Mouse (Mus musculus) forebrain, embryonic 13.5 days (tissue): ENCODE results near the gene Ccl11. TPM values are rescaled to one million over a fixed set of nuclear protein-coding genes. Genes with fewer than 3 reads are reported as not detected.

Experiments used
- ATAC-seq: fragments of 200-750 bp; cut with Nextera tagmentation; 2 replicates; pipeline ENCODE4 v1.8.0; 2017
- H3K27ac ChIP-seq: fragments of 300-500 bp; sonication (generic); 2 replicates; pipeline ENCODE4 v1.5.1; 2015; ENCODE audit warnings: inconsistent platforms, mild to moderate bottlenecking, moderate library complexity
- H3K27me3 ChIP-seq: fragments of 300-500 bp; sonication (generic); 2 replicates; pipeline ENCODE4 v1.6.1; 2015; ENCODE audit warnings: mild to moderate bottlenecking, inconsistent platforms
- H3K36me3 ChIP-seq: fragments of 300-500 bp; sonication (generic); 2 replicates; pipeline ENCODE4 v1.6.1; 2015; ENCODE audit warnings: mild to moderate bottlenecking, inconsistent platforms; ENCODE audit not compliant: poor library complexity, severe bottlenecking
- H3K4me1 ChIP-seq: fragments of 300-500 bp; sonication (generic); 2 replicates; pipeline ENCODE4 v1.6.1; 2015; ENCODE audit warnings: inconsistent platforms
- H3K4me2 ChIP-seq: fragments of 300-500 bp; sonication (generic); 2 replicates; pipeline ENCODE4 v1.6.1; 2015; ENCODE audit warnings: inconsistent platforms, mild to moderate bottlenecking, moderate library complexity
- H3K4me3 ChIP-seq: fragments of 300-500 bp; sonication (generic); 2 replicates; pipeline ENCODE4 v1.5.1; 2015; ENCODE audit warnings: mild to moderate bottlenecking, inconsistent platforms
- H3K9ac ChIP-seq: fragments of 300-500 bp; sonication (generic); 2 replicates; pipeline ENCODE4 v1.6.1; 2015; ENCODE audit warnings: mild to moderate bottlenecking, inconsistent platforms
- H3K9me3 ChIP-seq: fragments of 300-500 bp; sonication (generic); replicated peaks from 2 replicates; pipeline ENCODE4 v1.6.1; 2016; ENCODE audit warnings: inconsistent platforms
- WGBS: fragments of 180-500 bp; shearing (Covaris S2); methylation state at CpG from one replicate; pipeline ENCODE4 v1.1.7; 2015; 5-methylcytosine and 5-hydroxymethylcytosine counted together
- polyA plus RNA-seq: library from polyadenylated mRNA; unstranded; fragments of >200 nt; fragmentation: Nextera tagmentation; extraction: Ambion mirVana; gene quantifications from 2 replicates; pipeline ENCODE4 v1.2.1, GENCODE M21; 2015

Ccl11 gene
- polyA plus RNA-seq, 1 experiment from 2014 or later = not detected

DNA sequence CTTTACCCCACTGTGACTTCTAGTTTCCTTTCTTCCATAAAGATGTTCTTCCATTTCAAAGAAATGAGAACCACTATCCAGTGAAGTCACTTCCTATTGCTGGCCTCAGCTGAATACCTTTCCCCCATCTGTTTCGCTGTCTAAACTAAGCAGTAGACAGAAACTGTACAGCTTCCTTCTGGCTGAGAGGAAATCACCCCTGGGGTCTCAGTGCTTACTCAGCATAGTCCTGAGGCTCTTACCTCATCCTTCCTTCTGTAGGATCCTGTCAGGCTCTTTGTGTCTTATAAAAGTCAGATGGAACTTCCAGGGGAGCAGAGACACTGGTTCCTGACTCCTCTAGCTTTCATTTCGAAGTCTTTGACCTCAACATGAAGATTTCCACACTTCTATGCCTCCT is 43.9 kb downstream of the Ccl11 start, which contains the start of gene Ccl12:
Ccl12 (plus strand) TSS at position 317 of the 400 bp plus-strand sequence.
- Histone ChIP-seq H3K4me2 (no peak within 1 kb of the TSS), H3K9ac (no peak within 1 kb of the TSS), H3K4me1 (no peaks in the 10 kb centered on the region), H3K27ac (no peak within 1 kb of the TSS), H3K36me3 (no peaks in the 10 kb centered on the region), H3K27me3 (no peaks in the 10 kb centered on the region), H3K4me3 (no peak within 1 kb of the TSS), H3K9me3 (no peaks in the 10 kb centered on the region)
- no peak for ATAC-seq
- WGBS = 68% methylated on average over 2 of the region's 2 CpGs

DNA sequence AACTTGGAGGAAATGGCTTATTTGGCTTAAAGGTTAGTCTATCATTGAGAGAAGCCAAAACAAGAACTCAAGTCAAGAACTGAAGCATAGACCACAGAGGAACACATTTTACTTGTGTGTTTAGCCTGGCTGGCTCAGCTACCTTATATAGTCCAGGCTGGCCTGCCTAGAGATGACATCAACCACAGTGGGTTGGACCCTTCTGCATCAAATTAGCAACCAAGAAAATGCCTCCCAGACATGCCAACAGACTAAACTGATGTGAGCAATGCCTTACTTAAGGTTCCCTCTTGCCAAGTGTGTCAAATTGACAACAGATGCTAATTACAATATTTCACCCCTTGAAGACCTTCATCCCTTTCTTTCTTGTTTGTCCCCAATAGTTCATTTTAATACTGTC is 52.0 kb downstream of the Ccl11 start:
- Histone ChIP-seq H3K4me1 (no peaks in the 10 kb centered on the region), H3K9ac (no peak overlapping the region), H3K4me3 (no peak overlapping the region), H3K9me3 (no peaks in the 10 kb centered on the region), H3K36me3 (no peaks in the 10 kb centered on the region), H3K27ac (no peak overlapping the region), H3K4me2 (no peak overlapping the region), H3K27me3 (no peaks in the 10 kb centered on the region)
- no peak for ATAC-seq

DNA sequence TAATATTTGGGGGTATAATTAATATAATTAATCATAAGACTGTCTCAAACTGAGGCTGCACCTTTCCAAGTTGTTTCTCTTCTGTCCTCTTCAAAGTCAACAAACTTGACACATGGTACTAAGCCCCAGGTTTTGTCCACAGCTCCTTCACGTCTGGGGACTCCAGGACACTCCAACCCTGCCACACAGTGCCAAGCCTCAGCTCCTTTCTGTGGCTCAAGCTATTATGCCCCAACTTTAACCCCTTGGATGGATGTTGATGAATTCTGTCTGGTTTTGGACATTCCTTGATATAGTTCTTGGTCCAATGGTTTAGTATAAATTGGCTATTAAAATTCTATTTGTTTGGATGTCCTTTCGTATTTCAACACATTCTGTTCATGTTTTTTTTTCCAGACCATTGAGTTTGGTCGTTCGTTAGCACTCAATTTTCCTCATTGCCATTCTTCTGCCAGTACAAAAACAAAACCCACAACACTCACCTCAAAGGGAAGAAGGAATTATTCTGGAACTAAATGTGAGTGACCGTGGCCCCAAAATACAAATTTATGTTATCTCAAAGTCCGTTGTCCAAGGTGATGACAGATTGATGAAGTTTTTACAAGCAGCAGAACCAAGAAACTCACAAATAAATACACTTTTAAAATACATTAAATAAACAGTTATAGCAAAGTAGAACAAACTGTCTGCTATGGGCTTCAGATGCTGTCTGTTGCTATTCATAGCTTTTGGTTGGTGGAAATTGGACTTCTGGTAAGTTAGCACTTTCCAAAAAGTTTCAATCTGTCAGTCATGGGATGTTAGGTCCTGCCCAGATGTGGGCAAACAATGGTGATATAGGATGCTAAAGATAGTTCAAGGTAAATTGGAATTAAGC is 53.0 kb downstream of the Ccl11 start:
- Histone ChIP-seq H3K27me3 (no peaks in the 10 kb centered on the region), H3K4me3 (no peak overlapping the region), H3K36me3 (no peaks in the 10 kb centered on the region), H3K9ac (no peak overlapping the region), H3K27ac (no peak overlapping the region), H3K4me1 (no peaks in the 10 kb centered on the region), H3K4me2 (no peak overlapping the region), H3K9me3 (no peaks in the 10 kb centered on the region)
- 55% methylated on average over 6 of the region's 6 CpGs for WGBS
- no peak for ATAC-seq

Other genes with a start within 250 kb of the Ccl11 start
- 0.25 and 0.37 TPM in 2 replicates for gene 5530401A14Rik, start 197.2 kb upstream of the Ccl11 start, polyA plus RNA-seq
- 2.3 and 2.9 TPM in 2 replicates for gene Asic2, start 89.4 kb upstream of the Ccl11 start, polyA plus RNA-seq
- 0.72 and 0.76 TPM in 2 replicates for gene Ccl2, start 22.3 kb upstream of the Ccl11 start, polyA plus RNA-seq
- not detected in 2 replicates for gene Gm17268, start 19.3 kb upstream of the Ccl11 start, polyA plus RNA-seq
- not detected in 2 replicates for gene Ccl7, start 12.1 kb upstream of the Ccl11 start, polyA plus RNA-seq
- 0.37 and 0.57 TPM in 2 replicates for gene Ccl12, start 44.0 kb downstream of the Ccl11 start, polyA plus RNA-seq
- not detected in 2 replicates for gene Ccl8, start 57.4 kb downstream of the Ccl11 start, polyA plus RNA-seq
- 0.39 TPM in 1 of 2 replicates, not detected in the other for gene Ccl1, start 247.9 kb downstream of the Ccl11 start, polyA plus RNA-seq